Mouse (Mus musculus): Measurements from ENCODE around the gene Nudt14. TPM values are rescaled to one million over a fixed set of nuclear protein-coding genes. Genes with fewer than 3 reads are reported as not detected.

Nudt14 gene
- polyA plus RNA-seq, 1 experiment from 2014 or later, result 53.2 TPM

DNA sequence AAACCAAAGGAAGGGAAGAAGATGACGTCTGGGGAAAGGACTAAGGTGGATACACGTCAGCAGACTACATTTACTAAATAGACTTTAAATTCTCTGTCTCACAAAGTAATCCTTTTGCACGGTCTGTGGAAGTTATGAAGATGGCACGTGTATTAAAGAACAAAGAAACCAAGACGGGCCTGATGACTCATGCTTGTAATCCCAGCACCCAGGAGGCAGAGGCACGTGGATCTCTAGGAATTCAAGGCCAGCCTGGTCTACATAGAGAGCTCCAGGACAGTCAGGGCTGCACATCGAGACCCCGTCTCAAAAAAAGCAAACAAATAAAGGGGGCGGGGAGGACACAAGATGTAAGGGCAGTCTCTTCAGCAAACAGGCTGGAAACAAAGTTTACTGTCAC, 32.8 kb upstream of the Nudt14 start:
- no peak for DNase-seq
- Histone ChIP-seq H3K4me3 (replicated peaks; ENCODE audit: low read depth, low read length) (no peak overlapping the region), H3K27me3 (ENCODE audit: control insufficient read depth, insufficient read depth, low read length) (no peaks in the 10 kb centered on the region), H3K36me3 (ENCODE audit: control insufficient read depth, insufficient read depth, low read length) (peaks cover 74% of the 10 kb centered on the region), H3K27ac (replicated peaks; ENCODE audit: low read depth, low read length) (no peak overlapping the region), H3K9ac (replicated peaks; ENCODE audit: low read length) (no peak overlapping the region), H3K9me3 (ENCODE audit: control insufficient read depth, low read length) (no peaks in the 10 kb centered on the region), H3K4me1 (ENCODE audit: control insufficient read depth, insufficient read depth, low read length) (peaks cover 11% of the 10 kb centered on the region), H3K4me2 (ENCODE audit: low read length) (no peak overlapping the region)
- 87% methylated on average over 9 of the region's 9 CpGs for WGBS
- ATAC-seq (ENCODE audit: low FRiP score, low TSS enrichment), result no peak

DNA sequence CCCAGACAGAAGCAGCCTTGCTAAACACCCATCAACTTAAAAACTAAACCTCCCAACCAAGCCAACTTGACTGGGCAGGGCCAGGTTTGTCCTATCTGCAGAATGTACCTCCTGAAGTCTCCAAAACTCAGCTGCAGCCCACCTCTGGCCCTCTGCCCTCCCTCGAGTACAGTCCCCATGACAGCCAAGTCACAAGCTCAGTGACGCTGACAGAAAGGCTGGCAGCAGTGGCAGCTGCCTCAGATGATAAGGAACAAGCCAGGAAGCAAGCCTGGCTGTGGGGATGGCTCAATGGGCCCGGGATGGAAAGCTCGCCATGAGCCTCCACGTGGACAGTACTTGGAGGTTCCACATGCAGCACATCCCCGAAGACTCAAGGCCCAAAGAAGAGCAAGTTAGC, 27.7 kb upstream of the Nudt14 start:
- WGBS, result 96% methylated on average over 6 of the region's 6 CpGs
- H3K4me1 ChIP-seq (ENCODE audit: control insufficient read depth, insufficient read depth, low read length), result no peaks in the 10 kb centered on the region
- no peaks in the 10 kb centered on the region for H3K27me3 ChIP-seq (ENCODE audit: control insufficient read depth, insufficient read depth, low read length)
- no peak overlapping the region for H3K27ac ChIP-seq (replicated peaks; ENCODE audit: low read depth, low read length)
- H3K9me3 ChIP-seq (ENCODE audit: control insufficient read depth, low read length), result no peaks in the 10 kb centered on the region
- peaks cover 100% of the 10 kb centered on the region for H3K36me3 ChIP-seq (ENCODE audit: control insufficient read depth, insufficient read depth, low read length)
- no peak overlapping the region for H3K4me3 ChIP-seq (replicated peaks; ENCODE audit: low read depth, low read length)
- ATAC-seq (ENCODE audit: low FRiP score, low TSS enrichment) (no peak), DNase-seq (no peak)
- no peak overlapping the region for H3K9ac ChIP-seq (replicated peaks; ENCODE audit: low read length)
- no peak overlapping the region for H3K4me2 ChIP-seq (ENCODE audit: low read length)

DNA sequence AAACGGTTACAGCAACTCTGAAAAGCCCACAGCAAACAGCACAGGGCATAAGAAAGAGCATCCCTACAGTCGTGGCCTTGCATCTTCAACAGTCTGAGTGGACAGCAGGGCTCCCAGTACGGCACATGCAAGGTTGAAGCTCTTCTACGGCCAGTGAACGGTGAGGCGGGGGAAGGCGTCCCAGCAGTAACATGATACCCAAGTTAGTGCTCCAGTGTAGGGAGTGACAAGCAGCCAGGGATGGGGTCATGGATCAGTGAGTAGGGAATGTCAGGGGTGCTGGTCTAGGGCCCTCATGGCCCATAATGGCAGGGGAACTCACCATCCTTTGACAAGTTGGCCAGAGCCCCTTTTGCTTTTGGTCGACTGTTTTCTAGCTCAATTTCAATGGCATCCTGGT, 27.0 kb upstream of the Nudt14 start:
- no peak overlapping the region for H3K4me2 ChIP-seq (ENCODE audit: low read length)
- ATAC-seq (ENCODE audit: low FRiP score, low TSS enrichment) (no peak), DNase-seq (no peak)
- H3K27me3 ChIP-seq (ENCODE audit: control insufficient read depth, insufficient read depth, low read length), result no peaks in the 10 kb centered on the region
- no peak overlapping the region for H3K4me3 ChIP-seq (replicated peaks; ENCODE audit: low read depth, low read length)
- H3K36me3 ChIP-seq (ENCODE audit: control insufficient read depth, insufficient read depth, low read length), result peaks cover 100% of the 10 kb centered on the region
- H3K9me3 ChIP-seq (ENCODE audit: control insufficient read depth, low read length), result no peaks in the 10 kb centered on the region
- H3K9ac ChIP-seq (replicated peaks; ENCODE audit: low read length), result no peak overlapping the region
- 66% methylated on average over 8 of the region's 8 CpGs for WGBS
- no peak overlapping the region for H3K27ac ChIP-seq (replicated peaks; ENCODE audit: low read depth, low read length)
- no peaks in the 10 kb centered on the region for H3K4me1 ChIP-seq (ENCODE audit: control insufficient read depth, insufficient read depth, low read length)

DNA sequence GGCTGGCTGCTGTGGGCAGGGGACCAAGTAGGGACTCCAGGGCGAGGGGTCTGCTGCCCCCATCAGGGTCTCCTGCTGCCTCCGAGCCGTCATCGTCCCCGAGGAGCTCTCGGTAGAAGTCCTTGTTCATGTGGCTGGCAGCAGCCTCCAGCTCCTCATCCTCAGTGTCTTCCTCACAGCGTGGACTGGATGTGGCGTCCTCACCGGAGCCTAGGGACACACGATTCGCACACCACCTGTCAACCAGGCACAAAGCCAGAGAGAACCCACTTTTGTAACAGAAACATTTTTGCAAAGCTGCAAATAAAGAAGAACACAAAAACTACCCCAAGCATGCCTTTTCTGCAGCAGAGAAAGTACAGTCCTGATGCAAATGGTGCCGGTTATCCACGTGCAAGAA, 23.9 kb upstream of the Nudt14 start:
- no peak for DNase-seq
- no peak overlapping the region for H3K4me2 ChIP-seq (ENCODE audit: low read length)

DNA sequence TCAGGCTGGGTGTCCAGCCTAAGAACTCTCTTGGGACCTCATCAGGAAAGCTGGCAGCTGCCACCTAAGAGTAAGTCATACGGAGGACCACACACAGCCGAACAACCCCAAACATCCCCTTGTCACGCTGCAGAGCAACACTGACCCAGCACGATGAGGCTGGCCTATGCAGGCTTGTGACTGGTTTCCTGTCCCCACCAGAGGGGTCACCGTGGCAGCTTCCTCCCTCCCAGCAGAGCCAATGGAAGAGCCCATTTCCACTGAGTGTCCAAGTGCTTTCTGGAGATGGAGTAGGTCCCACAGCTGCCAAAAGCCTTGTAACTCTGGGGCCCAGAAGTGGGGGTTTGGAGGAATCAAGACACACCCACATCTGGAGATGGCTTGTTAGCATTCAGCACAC, 19.9 kb upstream of the Nudt14 start:
- Histone ChIP-seq H3K36me3 (ENCODE audit: control insufficient read depth, insufficient read depth, low read length) (peaks cover 89% of the 10 kb centered on the region), H3K27me3 (ENCODE audit: control insufficient read depth, insufficient read depth, low read length) (no peaks in the 10 kb centered on the region), H3K4me1 (ENCODE audit: control insufficient read depth, insufficient read depth, low read length) (no peaks in the 10 kb centered on the region), H3K9me3 (ENCODE audit: control insufficient read depth, low read length) (no peaks in the 10 kb centered on the region), H3K27ac (replicated peaks; ENCODE audit: low read depth, low read length) (no peak overlapping the region), H3K4me3 (replicated peaks; ENCODE audit: low read depth, low read length) (no peak overlapping the region), H3K4me2 (ENCODE audit: low read length) (no peak overlapping the region), H3K9ac (replicated peaks; ENCODE audit: low read length) (no peak overlapping the region)
- ATAC-seq (ENCODE audit: low FRiP score, low TSS enrichment) (no peak), DNase-seq (no peak)
- WGBS, result 73% methylated on average over 5 of the region's 5 CpGs

More for the DNA sequence above, 23.9 kb upstream of the Nudt14 start:
- H3K4me3 ChIP-seq (replicated peaks; ENCODE audit: low read depth, low read length), result no peak overlapping the region
- H3K9me3 ChIP-seq (ENCODE audit: control insufficient read depth, low read length), result no peaks in the 10 kb centered on the region
- no peak overlapping the region for H3K9ac ChIP-seq (replicated peaks; ENCODE audit: low read length)
- H3K36me3 ChIP-seq (ENCODE audit: control insufficient read depth, insufficient read depth, low read length), result peaks cover 100% of the 10 kb centered on the region
- 91% methylated on average over 13 of the region's 13 CpGs for WGBS
- H3K27ac ChIP-seq (replicated peaks; ENCODE audit: low read depth, low read length), result no peak overlapping the region
- ATAC-seq (ENCODE audit: low FRiP score, low TSS enrichment), result no peak
- H3K4me1 ChIP-seq (ENCODE audit: control insufficient read depth, insufficient read depth, low read length), result no peaks in the 10 kb centered on the region
- H3K27me3 ChIP-seq (ENCODE audit: control insufficient read depth, insufficient read depth, low read length), result no peaks in the 10 kb centered on the region

DNA sequence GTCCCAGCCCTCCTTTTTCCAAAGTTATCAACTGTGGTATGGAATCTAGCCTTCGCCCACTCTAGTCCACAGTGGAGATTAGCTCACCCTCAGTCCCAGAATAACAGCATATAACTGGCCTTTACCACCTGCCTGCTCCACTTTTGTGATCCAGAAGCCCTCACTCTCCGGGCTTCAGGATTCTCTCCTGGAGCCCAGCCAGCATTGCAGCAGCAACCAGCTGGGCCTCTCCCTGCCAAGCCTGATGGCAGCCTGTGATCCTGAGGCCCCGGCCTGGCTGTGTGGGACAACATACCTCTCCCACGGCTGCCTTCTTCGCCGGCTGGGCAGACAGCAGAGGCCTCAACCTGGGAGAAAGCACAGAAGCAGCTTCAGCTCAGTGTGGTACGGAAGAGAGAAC, 19.5 kb upstream of the Nudt14 start:
- Histone ChIP-seq H3K4me2 (ENCODE audit: low read length) (no peak overlapping the region), H3K36me3 (ENCODE audit: control insufficient read depth, insufficient read depth, low read length) (peaks cover 85% of the 10 kb centered on the region), H3K4me3 (replicated peaks; ENCODE audit: low read depth, low read length) (no peak overlapping the region), H3K9me3 (ENCODE audit: control insufficient read depth, low read length) (no peaks in the 10 kb centered on the region), H3K9ac (replicated peaks; ENCODE audit: low read length) (no peak overlapping the region), H3K27me3 (ENCODE audit: control insufficient read depth, insufficient read depth, low read length) (no peaks in the 10 kb centered on the region), H3K27ac (replicated peaks; ENCODE audit: low read depth, low read length) (no peak overlapping the region), H3K4me1 (ENCODE audit: control insufficient read depth, insufficient read depth, low read length) (no peaks in the 10 kb centered on the region)
- ATAC-seq (ENCODE audit: low FRiP score, low TSS enrichment) (no peak), DNase-seq (no peak)
- 68% methylated on average over 7 of the region's 7 CpGs for WGBS

DNA sequence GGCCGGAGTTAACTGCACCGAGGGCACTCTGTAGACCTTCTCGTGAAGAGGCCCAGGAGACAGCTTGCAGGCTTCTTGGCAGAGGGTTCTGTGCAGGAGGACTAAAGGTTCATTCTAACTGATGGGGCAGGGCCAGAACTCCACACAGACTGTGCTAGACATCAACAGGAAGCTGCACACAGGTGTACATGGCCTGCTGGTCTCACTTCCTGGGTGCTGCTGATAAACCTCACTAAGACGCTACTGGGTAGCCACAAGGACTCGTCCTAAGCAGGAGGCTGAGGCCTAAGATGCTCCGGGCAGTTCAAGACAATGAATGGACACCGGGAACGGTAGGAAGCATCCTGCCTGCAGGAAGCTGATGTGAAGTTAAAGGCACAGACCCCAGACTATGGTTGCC, 17.5 kb upstream of the Nudt14 start:
- Histone ChIP-seq H3K27me3 (ENCODE audit: control insufficient read depth, insufficient read depth, low read length) (no peaks in the 10 kb centered on the region), H3K9me3 (ENCODE audit: control insufficient read depth, low read length) (no peaks in the 10 kb centered on the region), H3K9ac (replicated peaks; ENCODE audit: low read length) (no peak overlapping the region), H3K36me3 (ENCODE audit: control insufficient read depth, insufficient read depth, low read length) (peaks cover 65% of the 10 kb centered on the region), H3K4me2 (ENCODE audit: low read length) (no peak overlapping the region), H3K4me1 (ENCODE audit: control insufficient read depth, insufficient read depth, low read length) (no peaks in the 10 kb centered on the region), H3K27ac (replicated peaks; ENCODE audit: low read depth, low read length) (no peak overlapping the region), H3K4me3 (replicated peaks; ENCODE audit: low read depth, low read length) (no peak overlapping the region)
- ATAC-seq (ENCODE audit: low FRiP score, low TSS enrichment) (no peak), DNase-seq (no peak)
- 92% methylated on average over 8 of the region's 8 CpGs for WGBS

- WGBS, result 50% methylated on average over 4 of the region's 4 CpGs
- no peak overlapping the region for H3K4me2 ChIP-seq (ENCODE audit: low read length)
- H3K4me3 ChIP-seq (replicated peaks; ENCODE audit: low read depth, low read length), result no peak overlapping the region
- H3K27me3 ChIP-seq (ENCODE audit: control insufficient read depth, insufficient read depth, low read length), result no peaks in the 10 kb centered on the region
- peak; percentile 45 for DNase-seq
- no peaks in the 10 kb centered on the region for H3K4me1 ChIP-seq (ENCODE audit: control insufficient read depth, insufficient read depth, low read length)
- no peak overlapping the region for H3K27ac ChIP-seq (replicated peaks; ENCODE audit: low read depth, low read length)
- H3K9ac ChIP-seq (replicated peaks; ENCODE audit: low read length), result no peak overlapping the region
- H3K9me3 ChIP-seq (ENCODE audit: control insufficient read depth, low read length), result no peaks in the 10 kb centered on the region
- ATAC-seq (ENCODE audit: low FRiP score, low TSS enrichment), result no peak
- peaks cover 53% of the 10 kb centered on the region for H3K36me3 ChIP-seq (ENCODE audit: control insufficient read depth, insufficient read depth, low read length)
These were observed 16.4 kb upstream of the Nudt14 start for GRCm38 (mm10) chr12:112958303-112958702.

DNA sequence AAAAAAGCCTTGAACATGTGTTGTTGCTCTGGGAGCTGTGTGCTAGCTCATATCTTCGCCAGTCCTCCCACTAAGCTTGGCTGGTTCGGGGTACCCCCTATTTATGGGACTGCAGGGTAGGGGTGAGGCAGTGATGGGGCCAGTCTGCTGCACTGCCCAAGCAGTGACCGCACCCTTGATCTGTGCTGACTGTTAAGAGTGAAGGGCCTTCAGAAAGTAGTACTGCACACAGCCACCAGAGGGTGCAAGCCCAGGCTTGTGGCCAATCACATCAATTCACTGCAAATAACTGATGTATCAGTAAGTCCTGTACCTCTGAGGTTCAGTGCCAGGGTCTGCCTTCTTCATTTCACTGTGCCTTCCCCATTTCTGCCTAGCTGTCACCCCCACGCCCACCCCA, 13.9 kb upstream of the Nudt14 start:
- H3K9ac ChIP-seq (replicated peaks; ENCODE audit: low read length), result no peak overlapping the region
- no peaks in the 10 kb centered on the region for H3K9me3 ChIP-seq (ENCODE audit: control insufficient read depth, low read length)
- peaks cover 28% of the 10 kb centered on the region for H3K36me3 ChIP-seq (ENCODE audit: control insufficient read depth, insufficient read depth, low read length)
- no peak overlapping the region for H3K4me2 ChIP-seq (ENCODE audit: low read length)
- 36% methylated on average over 4 of the region's 4 CpGs for WGBS
- H3K4me1 ChIP-seq (ENCODE audit: control insufficient read depth, insufficient read depth, low read length), result peaks cover 4% of the 10 kb centered on the region
- no peaks in the 10 kb centered on the region for H3K27me3 ChIP-seq (ENCODE audit: control insufficient read depth, insufficient read depth, low read length)
- no peak overlapping the region for H3K4me3 ChIP-seq (replicated peaks; ENCODE audit: low read depth, low read length)
- H3K27ac ChIP-seq (replicated peaks; ENCODE audit: low read depth, low read length), result no peak overlapping the region
- ATAC-seq (ENCODE audit: low FRiP score, low TSS enrichment) (peak; percentile 46; the same call in 1 of the 2 replicates), DNase-seq (peak; percentile 80)

Measured in midbrain, embryonic 14.5 days (tissue).